Mouse (Mus musculus): ENCODE measurements at regions not wholly inside any gene's neighbourhood (a gene's known extent, or its start where the extent isn't known, plus 50 kb on each side); places are given as distances from the start of the nearest gene placed in this dataset.

- DNase-seq (ENCODE audit: low read depth, low spot score): no peak
Measured at GRCm38 (mm10) chr9:87784872-87785271, 53.8 kb upstream of the Tbx18 start.

DNA sequence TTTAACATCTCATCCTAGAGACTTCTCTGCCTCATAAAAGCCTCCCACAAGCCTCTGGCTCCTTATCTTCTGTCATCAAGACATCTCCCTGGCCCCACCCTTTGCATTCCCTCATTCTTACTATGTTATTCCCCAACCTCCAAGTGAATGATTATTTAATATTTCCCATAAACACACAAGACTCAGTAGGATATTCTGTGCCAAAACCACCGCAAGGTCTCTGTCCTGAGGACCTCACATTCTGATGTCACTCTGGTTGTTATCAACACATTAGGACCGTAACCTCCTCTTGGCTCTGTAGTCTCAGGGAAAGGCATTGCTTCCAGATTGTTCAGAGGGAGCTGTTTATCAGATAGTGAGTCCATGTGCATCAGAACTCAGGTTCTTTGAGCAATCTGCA is 80.7 kb upstream of the Tbx18 start:
- DNase-seq (ENCODE audit: low read depth, low spot score): no peak

GRCm38 (mm10) chr9:87822276-87822675 is 91.2 kb upstream of the Tbx18 start:
- DNase-seq (ENCODE audit: low read depth, low spot score): no peak

- no peak for DNase-seq (ENCODE audit: low read depth, low spot score)
Measured at GRCm38 (mm10) chr9:87824691-87825230, 93.7 kb upstream of the Tbx18 start.

GRCm38 (mm10) chr9:87843898-87844297 is 112.8 kb upstream of the Tbx18 start:
- DNase-seq (ENCODE audit: low read depth, low spot score): no peak

DNA sequence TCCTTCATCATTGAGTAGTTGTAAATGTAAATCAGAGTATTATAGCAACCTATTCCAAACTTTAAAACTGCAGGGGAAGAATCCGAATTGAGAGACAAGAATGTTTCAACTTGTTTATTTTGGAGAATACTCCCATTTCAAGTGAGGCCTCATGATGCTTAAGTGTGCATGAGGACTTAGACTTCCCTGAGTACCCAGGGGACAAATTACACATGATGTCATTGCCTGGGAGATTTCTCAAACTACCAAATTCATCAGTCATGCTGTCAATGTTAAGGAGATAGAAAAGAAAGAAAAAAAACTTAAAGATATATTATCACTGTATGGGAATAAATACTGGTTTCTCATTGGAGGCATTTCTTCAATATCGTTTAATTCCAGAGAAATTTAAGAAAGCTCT is 113.4 kb upstream of the Tbx18 start:
- DNase-seq (ENCODE audit: low read depth, low spot score): no peak

DNA sequence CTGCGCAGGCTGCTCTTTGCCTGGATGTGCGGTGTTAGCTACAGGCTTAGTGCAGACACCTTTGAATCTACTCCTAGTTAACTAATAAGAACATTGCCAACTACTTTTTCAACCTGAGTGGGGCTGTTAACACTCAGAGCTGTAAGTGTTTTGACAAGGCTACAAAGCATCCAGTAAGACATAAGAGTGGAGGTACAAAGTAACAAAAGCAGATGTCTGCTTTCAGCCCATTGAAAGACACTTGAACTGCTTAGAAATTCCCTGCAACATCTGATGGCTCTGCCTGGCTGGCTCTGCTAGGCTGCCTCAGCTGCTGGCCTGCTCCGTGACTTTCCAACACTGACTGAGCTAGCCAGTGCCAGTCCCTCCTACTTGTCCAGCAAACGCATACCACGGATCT is 117.8 kb upstream of the Tbx18 start:
- no peak for DNase-seq (ENCODE audit: low read depth, low spot score)

DNA sequence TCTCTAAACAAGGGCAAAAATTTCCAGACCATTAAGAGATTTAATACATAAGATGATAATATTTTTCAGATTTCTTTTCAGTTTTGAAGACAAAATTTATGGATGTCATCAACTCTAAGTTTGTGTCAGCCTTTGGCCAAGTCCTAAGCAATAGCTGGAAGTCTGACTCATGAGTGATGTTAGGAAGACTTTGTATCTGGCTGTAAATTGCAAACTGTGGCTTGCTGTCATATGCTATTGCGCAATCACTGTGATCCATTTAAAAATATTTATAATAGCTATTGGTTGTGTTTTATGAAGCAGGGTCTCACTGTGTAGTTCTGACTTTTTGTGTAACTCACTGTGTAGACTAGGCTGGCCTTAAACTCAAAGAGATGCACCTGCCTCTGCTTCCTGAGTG is 119.1 kb upstream of the Tbx18 start:
- DNase-seq (ENCODE audit: low read depth, low spot score): no peak

- no peak for DNase-seq (ENCODE audit: low read depth, low spot score)
Measured at GRCm38 (mm10) chr9:87861588-87861987, 130.5 kb upstream of the Tbx18 start.

- no peak for DNase-seq (ENCODE audit: low read depth, low spot score)
Measured at GRCm38 (mm10) chr9:87865236-87865635, 134.2 kb upstream of the Tbx18 start.

DNA sequence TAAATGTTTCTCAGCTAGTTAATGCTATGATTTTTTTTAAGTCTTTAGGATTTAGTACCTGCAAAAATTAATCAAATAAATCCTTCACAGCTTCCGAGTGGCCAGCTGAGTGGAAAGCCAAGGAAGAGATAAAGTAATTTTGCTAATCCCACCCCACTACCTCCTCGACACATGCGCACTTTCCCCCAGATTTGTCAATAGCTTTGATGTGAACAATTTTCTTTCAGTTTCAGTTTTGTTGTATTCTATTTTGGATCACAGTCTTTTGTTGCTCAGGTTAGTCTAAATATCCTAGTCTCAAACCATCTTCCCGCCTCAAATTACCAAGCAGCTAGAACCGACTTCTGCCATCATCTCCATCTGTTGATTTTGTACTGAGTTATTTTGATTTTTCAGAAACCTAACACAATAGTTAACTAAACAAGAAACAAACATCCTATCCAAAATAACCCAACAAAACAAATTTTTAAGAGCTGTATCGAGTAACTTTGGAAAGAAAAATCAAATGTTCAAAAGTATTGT is 141.4 kb upstream of the Tbx18 start:
- no peak for DNase-seq (ENCODE audit: low read depth, low spot score)

GRCm38 (mm10) chr9:87882587-87882986 is 151.5 kb upstream of the Tbx18 start:
- no peak for DNase-seq (ENCODE audit: low read depth, low spot score)

DNA sequence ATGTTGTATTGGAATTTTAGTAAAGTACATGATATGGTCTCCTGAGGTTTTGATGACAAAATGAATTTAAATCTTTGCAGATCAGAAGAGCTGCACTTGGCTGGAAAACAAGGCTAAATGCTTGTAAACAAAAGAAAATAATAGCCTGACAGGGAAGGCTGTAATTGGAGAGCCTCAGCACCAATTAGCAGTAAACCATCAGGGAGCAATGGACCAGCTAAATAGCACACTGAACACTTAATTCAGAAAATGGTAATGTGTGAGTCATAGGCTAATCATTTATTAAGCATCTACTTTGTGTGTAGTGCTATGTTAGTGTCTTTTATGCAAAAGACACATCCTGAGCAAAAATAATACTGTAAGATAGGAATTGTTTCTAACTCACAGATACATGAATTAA is 152.0 kb upstream of the Tbx18 start:
- no peak for DNase-seq (ENCODE audit: low read depth, low spot score)

DNA sequence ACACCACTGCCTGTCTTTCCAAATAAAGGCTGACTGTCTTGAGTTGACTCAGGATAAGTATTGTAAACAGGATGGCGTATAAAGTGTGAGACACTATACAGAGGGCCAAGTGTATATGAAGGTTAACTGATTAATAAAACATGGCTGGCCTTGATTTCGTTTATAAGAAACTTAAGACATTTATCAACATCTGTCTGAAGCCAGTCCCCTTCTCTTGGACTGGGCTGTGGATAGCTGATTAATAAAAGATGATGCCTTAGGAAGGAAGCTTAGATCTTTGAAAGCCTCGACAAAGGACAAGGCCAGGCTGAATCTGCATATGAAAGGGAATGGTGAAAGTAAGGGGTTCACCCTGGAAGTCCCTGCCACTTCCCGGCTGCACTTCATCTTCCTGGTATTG is 163.0 kb upstream of the Tbx18 start:
- DNase-seq (ENCODE audit: low read depth, low spot score): no peak

GRCm38 (mm10) chr9:87894596-87894995 is 163.5 kb upstream of the Tbx18 start:
- no peak for DNase-seq (ENCODE audit: low read depth, low spot score)

DNA sequence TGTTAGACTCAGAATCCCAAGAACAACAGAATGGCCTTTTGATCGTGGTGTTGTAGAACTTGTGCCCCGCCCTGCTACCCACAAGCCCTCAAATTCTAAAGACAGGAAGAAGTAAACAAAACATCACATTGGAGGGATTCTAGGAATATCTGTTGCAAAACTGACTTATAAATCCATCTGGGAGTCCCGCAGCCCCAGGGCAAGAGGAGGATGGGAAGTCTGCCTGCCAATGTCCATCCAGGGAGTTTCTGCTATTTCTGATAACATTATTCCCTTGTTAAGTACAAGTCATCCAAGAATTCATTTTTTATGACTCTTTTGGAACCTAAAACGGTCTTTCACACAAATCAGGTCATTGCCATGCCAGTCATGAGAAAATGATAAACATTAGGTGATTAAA is 164.5 kb upstream of the Tbx18 start:
- DNase-seq (ENCODE audit: low read depth, low spot score): no peak

- no peak for DNase-seq (ENCODE audit: low read depth, low spot score)
Measured at GRCm38 (mm10) chr9:87897336-87897735, 166.3 kb upstream of the Tbx18 start.

- no peak for DNase-seq (ENCODE audit: low read depth, low spot score)
Measured at GRCm38 (mm10) chr9:87899368-87899767, 168.3 kb upstream of the Tbx18 start.

GRCm38 (mm10) chr9:87899800-87900199 is 168.7 kb upstream of the Tbx18 start:
- no peak for DNase-seq (ENCODE audit: low read depth, low spot score)

GRCm38 (mm10) chr9:87921291-87921690 is 190.2 kb upstream of the Tbx18 start:
- DNase-seq (ENCODE audit: low read depth, low spot score): no peak

GRCm38 (mm10) chr9:87925151-87925550 is 194.1 kb upstream of the Tbx18 start:
- DNase-seq (ENCODE audit: low read depth, low spot score): no peak

- DNase-seq (ENCODE audit: low read depth, low spot score): no peak
Measured at GRCm38 (mm10) chr9:87933230-87933629, 202.2 kb upstream of the Tbx18 start.

- no peak for DNase-seq (ENCODE audit: low read depth, low spot score)
Measured at GRCm38 (mm10) chr9:87952426-87952825, 221.4 kb upstream of the Tbx18 start.

- no peak for DNase-seq (ENCODE audit: low read depth, low spot score)
Measured at GRCm38 (mm10) chr9:87954941-87955340, 223.9 kb upstream of the Tbx18 start.

All from A20 (cell line).